Mouse (Mus musculus) thymus, adult 2 months (tissue): ENCODE results near the gene Exoc3l4.

ENCODE experiments used
- CTCF ChIP-seq: fragments of 200-500 bp; IDR thresholded peaks from 2 replicates; pipeline ENCODE4 v1.5.1; 2012; ENCODE audit warnings: mild to moderate bottlenecking, control low read depth, low read length, moderate library complexity, borderline replicate concordance; ENCODE audit not compliant: control insufficient read depth, poor library complexity, insufficient read depth; ENCODE audit errors: extremely low read depth
- POLR2A ChIP-seq: fragments of 200-500 bp; IDR thresholded peaks from 2 replicates; pipeline ENCODE4 v1.6.1; 2012; ENCODE audit warnings: mild to moderate bottlenecking, low read length, control low read depth, moderate library complexity; ENCODE audit not compliant: control insufficient read depth, poor library complexity, insufficient read depth; ENCODE audit errors: extremely low read depth

DNA sequence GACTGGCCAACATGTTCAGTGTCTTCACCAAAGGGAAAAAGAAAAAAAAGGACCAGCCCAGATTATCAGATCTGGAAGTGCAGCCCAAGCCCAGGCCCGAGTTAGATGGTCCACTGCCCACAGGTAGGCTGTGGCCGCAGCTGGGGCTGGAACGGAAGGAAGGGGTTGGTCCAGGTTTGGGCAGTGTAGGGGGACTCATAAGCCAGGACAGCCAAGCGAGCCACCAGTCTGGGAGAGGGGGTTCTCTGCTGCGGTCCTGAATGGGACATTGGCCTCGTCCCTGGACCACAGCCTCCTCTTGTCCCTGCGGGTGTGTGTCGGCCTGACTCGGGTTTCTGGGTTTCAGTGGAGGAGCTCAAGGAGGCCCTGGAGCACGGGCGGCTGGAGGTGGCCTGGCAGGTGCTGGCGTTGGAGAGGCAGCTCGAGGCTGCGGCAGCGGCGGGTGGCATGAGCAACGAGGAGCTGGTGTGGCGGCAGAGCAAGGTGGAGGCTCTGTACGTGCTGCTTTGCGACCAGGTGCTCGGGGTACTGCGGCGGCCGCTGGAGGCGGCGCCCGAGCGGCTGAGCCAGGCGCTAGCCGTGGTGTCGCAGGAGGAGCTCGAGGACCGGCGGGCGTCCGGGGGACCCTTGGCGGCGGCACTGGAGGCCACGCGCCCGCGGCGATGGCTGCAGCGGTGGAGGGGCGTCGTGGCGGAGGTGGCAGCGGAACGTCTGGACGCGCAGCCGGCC is 28.5 kb downstream of the Exoc3l4 start:
- TF ChIP-seq CTCF (no peak), POLR2A (no peak)
